Mouse (Mus musculus): ENCODE measurements around the gene Gfod1. TPM values are rescaled to one million over a fixed set of nuclear protein-coding genes. Genes with fewer than 3 reads are reported as not detected.

Gene Gfod1
- polyA plus RNA-seq, 1 experiment from 2014 or later, result 1.2 TPM

GRCm38 (mm10) chr13:43270220-43270597 is 33.8 kb downstream of the Gfod1 start:
- H3K4me3 ChIP-seq (ENCODE audit: low read length), result no peak overlapping the region
- H3K4me2 ChIP-seq (ENCODE audit: low read depth, low read length), result no peak overlapping the region
- no peaks in the 10 kb centered on the region for H3K36me3 ChIP-seq (ENCODE audit: control insufficient read depth, insufficient read depth, low read length)
- 54% methylated on average over 10 of the region's 10 CpGs for WGBS
- no peaks in the 10 kb centered on the region for H3K27me3 ChIP-seq (ENCODE audit: control insufficient read depth, insufficient read depth, low read depth, low read length)
- H3K4me1 ChIP-seq (replicated peaks; ENCODE audit: control insufficient read depth, insufficient read depth, low read length), result peaks cover 3% of the 10 kb centered on the region; the same call in 1 of the 2 replicates
- no peak overlapping the region for H3K27ac ChIP-seq (ENCODE audit: low read length)
- ATAC-seq (ENCODE audit: low read depth), result peak; percentile 39; the same call in 1 of the 2 replicates
- no peaks in the 10 kb centered on the region for H3K9me3 ChIP-seq (ENCODE audit: control insufficient read depth, low read length)
- no peak overlapping the region for H3K9ac ChIP-seq (ENCODE audit: low read length)

GRCm38 (mm10) chr13:43269460-43270219 is 34.3 kb downstream of the Gfod1 start:
- Histone ChIP-seq H3K4me1 (replicated peaks; ENCODE audit: control insufficient read depth, insufficient read depth, low read length) (peaks cover 3% of the 10 kb centered on the region; the same call in 1 of the 2 replicates), H3K4me2 (ENCODE audit: low read depth, low read length) (no peak overlapping the region), H3K36me3 (ENCODE audit: control insufficient read depth, insufficient read depth, low read length) (no peaks in the 10 kb centered on the region), H3K9ac (ENCODE audit: low read length) (no peak overlapping the region), H3K27ac (ENCODE audit: low read length) (no peak overlapping the region), H3K27me3 (ENCODE audit: control insufficient read depth, insufficient read depth, low read depth, low read length) (no peaks in the 10 kb centered on the region), H3K9me3 (ENCODE audit: control insufficient read depth, low read length) (no peaks in the 10 kb centered on the region), H3K4me3 (ENCODE audit: low read length) (no peak overlapping the region)
- 25% methylated on average over 4 of the region's 4 CpGs for WGBS
- peak; percentile 20; the same call in 1 of the 2 replicates for ATAC-seq (ENCODE audit: low read depth)

GRCm38 (mm10) chr13:43268539-43269327 is 35.2 kb downstream of the Gfod1 start:
- no peaks in the 10 kb centered on the region for H3K27me3 ChIP-seq (ENCODE audit: control insufficient read depth, insufficient read depth, low read depth, low read length)
- ATAC-seq (ENCODE audit: low read depth), result 0 out of 2 replicates have a peak, but pooled peaks have one; percentile 35
- no peak overlapping the region for H3K9ac ChIP-seq (ENCODE audit: low read length)
- no peaks in the 10 kb centered on the region for H3K9me3 ChIP-seq (ENCODE audit: control insufficient read depth, low read length)
- 47% methylated on average over 12 of the region's 12 CpGs for WGBS
- no peak overlapping the region for H3K4me2 ChIP-seq (ENCODE audit: low read depth, low read length)
- no peak overlapping the region for H3K27ac ChIP-seq (ENCODE audit: low read length)
- no peak overlapping the region for H3K4me3 ChIP-seq (ENCODE audit: low read length)
- H3K36me3 ChIP-seq (ENCODE audit: control insufficient read depth, insufficient read depth, low read length), result no peaks in the 10 kb centered on the region
- peaks cover 3% of the 10 kb centered on the region for H3K4me1 ChIP-seq (replicated peaks; ENCODE audit: control insufficient read depth, insufficient read depth, low read length)

- WGBS, result 85% methylated on average over 2 of the region's 2 CpGs
- Histone ChIP-seq H3K36me3 (ENCODE audit: control insufficient read depth, insufficient read depth, low read length) (no peaks in the 10 kb centered on the region), H3K27me3 (ENCODE audit: control insufficient read depth, insufficient read depth, low read depth, low read length) (no peaks in the 10 kb centered on the region), H3K9me3 (ENCODE audit: control insufficient read depth, low read length) (no peaks in the 10 kb centered on the region), H3K9ac (ENCODE audit: low read length) (no peak overlapping the region), H3K4me2 (ENCODE audit: low read depth, low read length) (no peak overlapping the region), H3K27ac (ENCODE audit: low read length) (no peak overlapping the region), H3K4me3 (ENCODE audit: low read length) (no peak overlapping the region), H3K4me1 (replicated peaks; ENCODE audit: control insufficient read depth, insufficient read depth, low read length) (peaks cover 3% of the 10 kb centered on the region)
- ATAC-seq (ENCODE audit: low read depth), result no peak
Measured at GRCm38 (mm10) chr13:43267902-43268301, 36.1 kb downstream of the Gfod1 start.

- WGBS, result 94% methylated on average over 3 of the region's 3 CpGs
- H3K9me3 ChIP-seq (ENCODE audit: control insufficient read depth, low read length), result no peaks in the 10 kb centered on the region
- H3K4me1 ChIP-seq (replicated peaks; ENCODE audit: control insufficient read depth, insufficient read depth, low read length), result peaks cover 3% of the 10 kb centered on the region
Measured at GRCm38 (mm10) chr13:43267216-43267615, 36.8 kb downstream of the Gfod1 start.

GRCm38 (mm10) chr13:43266333-43266732 is 37.6 kb downstream of the Gfod1 start:
- peaks cover 3% of the 10 kb centered on the region for H3K4me1 ChIP-seq (replicated peaks; ENCODE audit: control insufficient read depth, insufficient read depth, low read length)
- H3K27me3 ChIP-seq (ENCODE audit: control insufficient read depth, insufficient read depth, low read depth, low read length), result no peaks in the 10 kb centered on the region
- 87% methylated on average over 10 of the region's 10 CpGs for WGBS

More at GRCm38 (mm10) chr13:43267216-43267615, 36.8 kb downstream of the Gfod1 start:
- Histone ChIP-seq H3K9ac (ENCODE audit: low read length) (no peak overlapping the region), H3K4me3 (ENCODE audit: low read length) (no peak overlapping the region), H3K27ac (ENCODE audit: low read length) (no peak overlapping the region), H3K27me3 (ENCODE audit: control insufficient read depth, insufficient read depth, low read depth, low read length) (no peaks in the 10 kb centered on the region), H3K36me3 (ENCODE audit: control insufficient read depth, insufficient read depth, low read length) (no peaks in the 10 kb centered on the region), H3K4me2 (ENCODE audit: low read depth, low read length) (no peak overlapping the region)
- ATAC-seq (ENCODE audit: low read depth), result no peak

GRCm38 (mm10) chr13:43265116-43265515 is 38.9 kb downstream of the Gfod1 start:
- peaks cover 3% of the 10 kb centered on the region for H3K4me1 ChIP-seq (replicated peaks; ENCODE audit: control insufficient read depth, insufficient read depth, low read length)
- H3K27me3 ChIP-seq (ENCODE audit: control insufficient read depth, insufficient read depth, low read depth, low read length), result no peaks in the 10 kb centered on the region
- H3K9ac ChIP-seq (ENCODE audit: low read length), result no peak overlapping the region
- no peaks in the 10 kb centered on the region for H3K36me3 ChIP-seq (ENCODE audit: control insufficient read depth, insufficient read depth, low read length)
- H3K9me3 ChIP-seq (ENCODE audit: control insufficient read depth, low read length), result no peaks in the 10 kb centered on the region
- no peak overlapping the region for H3K27ac ChIP-seq (ENCODE audit: low read length)
- H3K4me2 ChIP-seq (ENCODE audit: low read depth, low read length), result no peak overlapping the region
- H3K4me3 ChIP-seq (ENCODE audit: low read length), result no peak overlapping the region
- WGBS, result 52% methylated on average over 4 of the region's 4 CpGs
- no peak for ATAC-seq (ENCODE audit: low read depth)

More at GRCm38 (mm10) chr13:43266333-43266732, 37.6 kb downstream of the Gfod1 start:
- Histone ChIP-seq H3K36me3 (ENCODE audit: control insufficient read depth, insufficient read depth, low read length) (no peaks in the 10 kb centered on the region), H3K9me3 (ENCODE audit: control insufficient read depth, low read length) (no peaks in the 10 kb centered on the region), H3K9ac (ENCODE audit: low read length) (no peak overlapping the region), H3K27ac (ENCODE audit: low read length) (no peak overlapping the region), H3K4me2 (ENCODE audit: low read depth, low read length) (no peak overlapping the region), H3K4me3 (ENCODE audit: low read length) (no peak overlapping the region)
- ATAC-seq (ENCODE audit: low read depth), result no peak

- no peak overlapping the region for H3K27ac ChIP-seq (ENCODE audit: low read length)
- no peaks in the 10 kb centered on the region for H3K27me3 ChIP-seq (ENCODE audit: control insufficient read depth, insufficient read depth, low read depth, low read length)
- no peaks in the 10 kb centered on the region for H3K9me3 ChIP-seq (ENCODE audit: control insufficient read depth, low read length)
- H3K4me2 ChIP-seq (ENCODE audit: low read depth, low read length), result no peak overlapping the region
- 0 out of 2 replicates have a peak, but pooled peaks have one; percentile 35 for ATAC-seq (ENCODE audit: low read depth)
- H3K4me3 ChIP-seq (ENCODE audit: low read length), result no peak overlapping the region
- no peak overlapping the region for H3K9ac ChIP-seq (ENCODE audit: low read length)
- H3K36me3 ChIP-seq (ENCODE audit: control insufficient read depth, insufficient read depth, low read length), result no peaks in the 10 kb centered on the region
- no peaks in the 10 kb centered on the region; the same call in 1 of the 2 replicates for H3K4me1 ChIP-seq (replicated peaks; ENCODE audit: control insufficient read depth, insufficient read depth, low read length)
- 72% methylated on average over 5 of the region's 5 CpGs for WGBS
Measured at GRCm38 (mm10) chr13:43263646-43264045, 40.3 kb downstream of the Gfod1 start.

GRCm38 (mm10) chr13:43262114-43262739 is 41.7 kb downstream of the Gfod1 start:
- H3K4me2 ChIP-seq (ENCODE audit: low read depth, low read length), result no peak overlapping the region
- H3K36me3 ChIP-seq (ENCODE audit: control insufficient read depth, insufficient read depth, low read length), result no peaks in the 10 kb centered on the region
- no peak overlapping the region for H3K4me3 ChIP-seq (ENCODE audit: low read length)
- no peaks in the 10 kb centered on the region; the same call in 1 of the 2 replicates for H3K4me1 ChIP-seq (replicated peaks; ENCODE audit: control insufficient read depth, insufficient read depth, low read length)
- WGBS, result 76% methylated on average over 11 of the region's 11 CpGs
- H3K27me3 ChIP-seq (ENCODE audit: control insufficient read depth, insufficient read depth, low read depth, low read length), result no peaks in the 10 kb centered on the region
- H3K9me3 ChIP-seq (ENCODE audit: control insufficient read depth, low read length), result no peaks in the 10 kb centered on the region
- no peak for ATAC-seq (ENCODE audit: low read depth)
- no peak overlapping the region for H3K27ac ChIP-seq (ENCODE audit: low read length)
- no peak overlapping the region for H3K9ac ChIP-seq (ENCODE audit: low read length)

Measured in lung, embryonic 16.5 days (tissue).